In genomic region chr3:109026462-109026990, GRCm38 (mm10) we compare ENCODE assay signal across 8 mouse cellular contexts. TPM values are rescaled to one million over a fixed set of nuclear protein-coding genes. Genes with fewer than 3 reads are reported as not detected.
DNase-seq lines count a peak whose midpoint lies in the region; ATAC-seq lines count a peak whose summit lies in the region.

No protein-coding gene starts in this region.

- H3K27ac ChIP-seq in heart, embryonic 10.5 days = peak overlapping the region; percentile 93
- H3K27ac ChIP-seq in midbrain, embryonic 13.5 days = peak overlapping the region; percentile 83

- H3K9ac ChIP-seq in midbrain, embryonic 13.5 days (replicated peaks) = peak overlapping the region; percentile 92

- peaks cover 11% of the 10 kb centered on the region for H3K36me3 ChIP-seq in megakaryocyte, embryonic 14.5 days (replicated peaks; ENCODE audit: low read length)
- no peaks in the 10 kb centered on the region for H3K36me3 ChIP-seq in heart, embryonic 10.5 days
- H3K36me3 ChIP-seq in midbrain, embryonic 13.5 days = no peaks in the 10 kb centered on the region

- DNase-seq in cerebellum, adult 8-10 months = peak; percentile 20
- no peak for DNase-seq in heart, embryonic 10.5 days (ENCODE audit: low spot score)
- peak; percentile 30 for DNase-seq in kidney, postnatal 14 days
- DNase-seq in layer of hippocampus, adult 9-10 months (ENCODE audit: low spot score) = no peak
- no peak for DNase-seq in layer of hippocampus, postnatal 36 days

- H3K4me1 ChIP-seq in megakaryocyte, embryonic 14.5 days = peaks cover 67% of the 10 kb centered on the region
- H3K4me1 ChIP-seq in heart, embryonic 10.5 days = 0 out of 2 replicates have a peak, but pooled peaks cover 5% of the 10 kb centered on the region
- peaks cover 54% of the 10 kb centered on the region for H3K4me1 ChIP-seq in midbrain, embryonic 13.5 days (replicated peaks)

- no peak for ATAC-seq in megakaryocyte, adult 5-6 weeks (ENCODE audit: poor library complexity, severe bottlenecking)
- 0 out of 2 replicates have a peak, but pooled peaks have one; percentile 14 for ATAC-seq in midbrain, embryonic 13.5 days

- H3K4me3 ChIP-seq in megakaryocyte, embryonic 14.5 days (replicated peaks) = peak overlapping the region; percentile 91
- H3K4me3 ChIP-seq in heart, embryonic 10.5 days = peak overlapping the region; percentile 77
- H3K4me3 ChIP-seq in midbrain, embryonic 13.5 days (replicated peaks) = peak overlapping the region; percentile 72

- no peaks in the 10 kb centered on the region for H3K9me3 ChIP-seq in megakaryocyte, embryonic 14.5 days
- H3K9me3 ChIP-seq in heart, embryonic 10.5 days = no peaks in the 10 kb centered on the region
- no peaks in the 10 kb centered on the region for H3K9me3 ChIP-seq in midbrain, embryonic 13.5 days

- H3K4me2 ChIP-seq in midbrain, embryonic 13.5 days (replicated peaks) = peak overlapping the region; percentile 77

- no peaks in the 10 kb centered on the region for H3K27me3 ChIP-seq in megakaryocyte, embryonic 14.5 days (replicated peaks)
- H3K27me3 ChIP-seq in heart, embryonic 10.5 days (ENCODE audit: insufficient read depth, poor library complexity, severe bottlenecking) = no peaks in the 10 kb centered on the region
- no peaks in the 10 kb centered on the region for H3K27me3 ChIP-seq in midbrain, embryonic 13.5 days

- 9% methylated on average over 15 of the region's 15 CpGs for WGBS in heart, embryonic 10.5 days
- 8% methylated on average over 15 of the region's 15 CpGs for WGBS in midbrain, embryonic 13.5 days

RNA-seq across cellular contexts. Expression of gene Fam102b, which starts 0.9 kb away (rescaled TPM):
- polyA plus RNA-seq in megakaryocyte, embryonic 14.5 days (2012; ENCODE audit: insufficient read depth, low replicate concordance) = 0.28 and 0.58 TPM in 2 replicates
- total RNA-seq in megakaryocyte, adult 5-6 weeks (2015) = 30.7 and 33.5 TPM in 2 replicates
- 41.3 and 42.0 TPM in 2 replicates for total RNA-seq in megakaryocyte, adult 5-6 weeks (2017)
- 4.6 and 5.6 TPM in 2 replicates for polyA plus RNA-seq in heart, embryonic 10.5 days (2016; fragmentation: Nextera tagmentation; extraction: Ambion mirVana)
- 8.5 and 9.6 TPM in 2 replicates for polyA plus RNA-seq in midbrain, embryonic 13.5 days (2015; fragmentation: Nextera tagmentation; extraction: Ambion mirVana)
- 10 to 100 TPM; 26.9 to 27.9 TPM for total RNA-seq in layer of hippocampus, postnatal 36 days (2021)

RNA-seq across cellular contexts. Expression of gene Slc25a54, which starts 53.7 kb away (rescaled TPM):
- polyA plus RNA-seq in megakaryocyte, embryonic 14.5 days (2012; ENCODE audit: insufficient read depth, low replicate concordance) = not detected in 2 replicates
- not detected in 2 replicates for total RNA-seq in megakaryocyte, adult 5-6 weeks (2015)
- not detected in 2 replicates for total RNA-seq in megakaryocyte, adult 5-6 weeks (2017)
- polyA plus RNA-seq in heart, embryonic 10.5 days (2016; fragmentation: Nextera tagmentation; extraction: Ambion mirVana) = not detected in 2 replicates
- polyA plus RNA-seq in midbrain, embryonic 13.5 days (2015; fragmentation: Nextera tagmentation; extraction: Ambion mirVana) = not detected in 2 replicates
- total RNA-seq in layer of hippocampus, postnatal 36 days (2021) = not detected

Comparison
In these comparisons a context has a peak if more than half of its experiments do, and no peak if none do; other contexts are left out.
1. DNase-seq: peak in cerebellum, adult 8-10 months (single experiment) and kidney, postnatal 14 days (single experiment); none in heart, embryonic 10.5 days (single experiment), layer of hippocampus, adult 9-10 months (single experiment) and layer of hippocampus, postnatal 36 days (0 of 2).
2. Peak in every context shown above with its lines, with median percentiles within 50 percentile points of each other: H3K4me3 ChIP-seq.